Mouse (Mus musculus) heart, adult 2 months (tissue): ENCODE data around the gene Nrarp.

ENCODE experiments used
- CTCF ChIP-seq: fragments of 200-600 bp; IDR thresholded peaks from 2 replicates; pipeline ENCODE4 v1.8.1; 2022; ENCODE audit warnings: antibody characterized with exemption, mild to moderate bottlenecking, moderate library complexity
- EP300 ChIP-seq: fragments of 200-500 bp; IDR thresholded peaks from 2 replicates; pipeline ENCODE4 v1.6.1; 2011; ENCODE audit warnings: low read depth, low read length, control low read depth; ENCODE audit not compliant: insufficient read depth
- POLR2A ChIP-seq: fragments of 200-500 bp; IDR thresholded peaks from 2 replicates; pipeline ENCODE4 v1.6.1; 2011; ENCODE audit warnings: mild to moderate bottlenecking, low read depth, low read length, control low read depth; ENCODE audit not compliant: insufficient read depth

GRCm38 (mm10) chr2:25178285-25178972 lies 2.1 kb upstream of the Nrarp start:
- TF ChIP-seq CTCF (no peak), POLR2A (0 out of 2 replicates have a peak, but pooled peaks have one; percentile 20), EP300 (no peak)
